Mouse (Mus musculus): Measurements from ENCODE around the gene Tnfrsf25. TPM values are rescaled to one million over a fixed set of nuclear protein-coding genes. Genes with fewer than 3 reads are reported as not detected.

Tnfrsf25 gene
- polyA plus RNA-seq, 1 experiment: 0.95 TPM

DNA sequence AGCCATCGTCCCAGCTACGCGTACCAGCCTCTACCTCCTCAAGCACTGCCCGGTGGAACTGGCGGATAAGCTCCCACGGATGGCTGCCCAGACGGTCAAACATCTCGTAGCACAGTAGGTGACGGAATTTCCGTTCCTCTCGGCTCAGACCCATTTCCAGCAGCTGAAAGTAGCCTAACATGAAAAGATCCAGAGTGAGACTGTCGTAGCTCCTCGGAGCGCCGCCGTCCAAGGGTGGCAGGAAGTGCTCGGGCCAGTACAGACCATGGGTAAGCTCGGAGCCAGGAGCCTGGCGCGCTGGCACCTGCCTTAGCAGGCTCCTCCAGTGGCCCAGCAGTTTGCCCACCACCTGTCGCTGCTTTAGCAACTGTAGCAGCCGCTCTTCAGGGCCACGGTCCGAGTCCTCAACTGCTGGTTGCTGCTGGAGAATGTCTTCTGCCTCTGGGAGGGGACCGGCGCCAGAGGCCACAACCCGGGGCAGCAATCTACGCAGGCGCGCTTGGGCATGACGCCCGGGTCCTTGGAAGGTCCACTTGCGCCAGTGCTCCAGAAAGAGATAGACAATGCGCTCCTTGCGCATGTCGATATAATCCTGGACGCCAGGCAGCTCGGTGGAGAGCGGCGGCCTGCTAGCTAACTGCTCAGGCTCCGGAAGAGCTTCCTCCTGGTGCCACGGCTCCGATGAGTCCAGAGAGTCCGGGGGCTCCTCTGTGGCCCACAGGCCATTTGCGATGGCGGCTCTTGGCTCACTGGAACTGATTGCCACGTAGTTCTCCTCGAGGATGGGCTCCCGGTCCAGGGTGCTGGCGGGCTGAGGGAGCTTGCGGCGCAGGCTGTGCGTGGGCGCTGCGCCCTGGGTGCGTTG lies 9.7 kb downstream of the Tnfrsf25 start:
- Histone ChIP-seq H3K4me3 (ENCODE audit: insufficient read depth, poor library complexity, severe bottlenecking) (no peak overlapping the region), H3K36me3 (ENCODE audit: control insufficient read depth, insufficient read depth) (no peaks in the 10 kb centered on the region), H3K79me3 (ENCODE audit: low read depth) (no peaks in the 10 kb centered on the region), H3K27me3 (ENCODE audit: control insufficient read depth, insufficient read depth, insufficient read length) (peaks cover 41% of the 10 kb centered on the region), H3K79me2 (ENCODE audit: control insufficient read depth, insufficient read depth) (no peaks in the 10 kb centered on the region), H3ac (ENCODE audit: control insufficient read depth, insufficient read length, low read depth) (no peak overlapping the region)
- TF ChIP-seq CEBPB (IDR thresholded peaks at IDR 0.05; ENCODE audit: low read depth): no peak
- TF ChIP-seq MYOG (IDR thresholded peaks at IDR 0.05; ENCODE audit: control insufficient read depth, extremely low read depth, insufficient read length): no peak
- no peak for TF ChIP-seq MAX (IDR thresholded peaks at IDR 0.05)
- no peak for TF ChIP-seq USF1 (IDR thresholded peaks at IDR 0.05; ENCODE audit: low read depth)
- no peak for TF ChIP-seq CTCF (IDR thresholded peaks at IDR 0.05; ENCODE audit: control insufficient read depth, insufficient read depth, insufficient read length)
- no peak for TF ChIP-seq MYOD1 (IDR thresholded peaks at IDR 0.05; ENCODE audit: control insufficient read depth, insufficient read length, low read depth)
- no peak for TF ChIP-seq FOSL1 (IDR thresholded peaks at IDR 0.05; ENCODE audit: insufficient read depth, low read length, poor library complexity, severe bottlenecking)

DNA sequence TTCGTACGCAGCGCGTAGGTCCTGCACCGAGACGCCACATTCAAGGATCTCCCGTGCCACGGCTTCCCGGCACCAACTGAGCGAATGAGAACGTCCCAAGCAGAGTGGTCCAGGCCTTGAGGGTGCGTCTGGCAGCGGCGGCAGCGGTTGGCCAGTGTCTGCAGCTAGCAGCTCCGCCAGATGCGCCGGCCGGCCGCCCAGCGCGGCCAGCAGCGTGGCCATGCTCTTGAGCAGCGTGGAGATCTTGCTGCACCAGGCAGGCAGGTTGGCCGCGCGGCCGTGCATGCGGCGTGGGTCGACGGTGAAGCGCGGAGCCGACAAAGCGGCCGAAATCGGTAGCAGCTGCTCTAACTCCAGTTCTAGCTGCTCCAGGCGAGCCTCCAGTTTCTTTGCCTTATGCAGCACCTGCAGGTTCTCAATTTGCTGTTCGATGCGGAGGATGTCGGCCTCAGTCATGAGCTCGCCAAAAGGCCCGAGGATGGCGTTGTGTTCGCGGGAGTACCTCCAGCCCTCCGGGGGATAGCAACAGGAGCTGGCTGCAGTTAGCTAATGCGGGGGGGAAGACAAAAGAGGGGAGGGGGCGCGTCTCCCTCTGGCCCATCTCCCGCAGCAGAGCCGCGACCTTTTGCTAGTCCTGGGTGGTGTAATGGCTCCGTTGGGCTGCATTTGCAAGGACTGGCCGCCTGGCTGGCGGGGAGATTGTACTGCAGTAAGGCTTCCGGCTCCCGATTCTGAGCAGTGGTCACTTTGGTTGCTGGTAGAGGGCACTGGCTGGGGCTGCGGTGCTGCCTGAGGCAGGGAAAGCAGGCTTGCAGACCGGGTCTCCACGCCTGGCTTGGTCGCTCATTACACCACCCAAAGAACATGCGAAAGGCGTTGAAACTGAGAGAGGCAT lies 10.5 kb downstream of the Tnfrsf25 start:
- Histone ChIP-seq H3K27me3 (ENCODE audit: control insufficient read depth, insufficient read depth, insufficient read length) (peaks cover 41% of the 10 kb centered on the region), H3K36me3 (ENCODE audit: control insufficient read depth, insufficient read depth) (no peaks in the 10 kb centered on the region), H3K79me2 (ENCODE audit: control insufficient read depth, insufficient read depth) (no peaks in the 10 kb centered on the region), H3K4me3 (ENCODE audit: insufficient read depth, poor library complexity, severe bottlenecking) (no peak overlapping the region), H3K79me3 (ENCODE audit: low read depth) (no peaks in the 10 kb centered on the region), H3ac (ENCODE audit: control insufficient read depth, insufficient read length, low read depth) (no peak overlapping the region)
- TF ChIP-seq MYOG (IDR thresholded peaks at IDR 0.05; ENCODE audit: control insufficient read depth, extremely low read depth, insufficient read length) (no peak), MAX (IDR thresholded peaks at IDR 0.05) (no peak), USF1 (IDR thresholded peaks at IDR 0.05; ENCODE audit: low read depth) (no peak), CEBPB (IDR thresholded peaks at IDR 0.05; ENCODE audit: low read depth) (no peak), MYOD1 (IDR thresholded peaks at IDR 0.05; ENCODE audit: control insufficient read depth, insufficient read length, low read depth) (no peak), CTCF (IDR thresholded peaks at IDR 0.05; ENCODE audit: control insufficient read depth, insufficient read depth, insufficient read length) (no peak), FOSL1 (IDR thresholded peaks at IDR 0.05; ENCODE audit: insufficient read depth, low read length, poor library complexity, severe bottlenecking) (no peak)

DNA sequence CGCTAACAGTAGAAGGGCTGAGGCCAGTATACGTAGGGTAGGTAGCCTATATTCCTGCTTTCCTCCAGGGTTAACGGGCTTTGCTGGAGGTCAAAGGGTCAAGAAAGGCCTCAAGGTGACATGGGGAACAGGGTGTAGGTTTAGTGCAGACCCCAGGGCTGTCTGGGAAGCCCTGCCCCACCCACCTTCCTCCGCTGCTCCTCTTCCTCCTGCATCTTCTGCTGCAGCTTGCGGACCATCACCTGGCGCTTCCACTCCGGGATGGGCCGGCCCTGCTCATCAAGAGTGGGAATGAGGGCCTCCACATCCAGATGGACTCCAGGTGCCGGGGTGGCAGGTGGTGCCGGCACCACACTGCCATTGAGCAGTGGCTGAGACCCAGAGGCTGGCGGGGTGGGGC lies 12.2 kb downstream of the Tnfrsf25 start:
- no peak for TF ChIP-seq MAX (IDR thresholded peaks at IDR 0.05)
- TF ChIP-seq USF1 (IDR thresholded peaks at IDR 0.05; ENCODE audit: low read depth): no peak
- no peak for TF ChIP-seq MYOD1 (IDR thresholded peaks at IDR 0.05; ENCODE audit: control insufficient read depth, insufficient read length, low read depth)
- TF ChIP-seq CTCF (IDR thresholded peaks at IDR 0.05; ENCODE audit: control insufficient read depth, insufficient read depth, insufficient read length): no peak
- no peak for TF ChIP-seq CEBPB (IDR thresholded peaks at IDR 0.05; ENCODE audit: low read depth)
- TF ChIP-seq FOSL1 (IDR thresholded peaks at IDR 0.05; ENCODE audit: insufficient read depth, low read length, poor library complexity, severe bottlenecking): no peak
- H3K27me3 ChIP-seq (ENCODE audit: control insufficient read depth, insufficient read depth, insufficient read length): peaks cover 54% of the 10 kb centered on the region

DNA sequence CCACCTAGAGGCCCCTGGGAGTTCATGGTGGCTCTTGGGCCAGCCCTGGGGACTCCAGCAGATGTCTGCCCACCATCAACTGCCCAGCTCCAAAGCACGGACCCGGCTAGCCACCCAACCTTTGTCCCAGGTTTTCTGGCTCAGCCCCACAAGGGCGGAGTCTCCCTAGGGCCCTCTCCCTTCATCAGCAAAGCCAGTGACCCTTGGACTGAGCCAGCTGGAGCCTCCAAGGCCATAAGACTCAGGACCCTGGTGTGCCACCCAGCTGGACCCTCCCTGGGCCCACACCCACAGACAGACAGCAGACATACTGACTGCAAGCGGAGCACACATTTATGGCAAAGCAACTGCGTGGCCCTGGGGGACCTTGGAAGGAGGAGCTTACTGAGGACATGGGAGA lies 13.1 kb downstream of the Tnfrsf25 start:
- Histone ChIP-seq H3K79me2 (ENCODE audit: control insufficient read depth, insufficient read depth) (no peaks in the 10 kb centered on the region), H3K79me3 (ENCODE audit: low read depth) (no peaks in the 10 kb centered on the region), H3K4me3 (ENCODE audit: insufficient read depth, poor library complexity, severe bottlenecking) (no peak overlapping the region), H3K27me3 (ENCODE audit: control insufficient read depth, insufficient read depth, insufficient read length) (peaks cover 55% of the 10 kb centered on the region), H3K36me3 (ENCODE audit: control insufficient read depth, insufficient read depth) (no peaks in the 10 kb centered on the region), H3ac (ENCODE audit: control insufficient read depth, insufficient read length, low read depth) (no peak overlapping the region)
- TF ChIP-seq CTCF (IDR thresholded peaks at IDR 0.05; ENCODE audit: control insufficient read depth, insufficient read depth, insufficient read length): no peak
- TF ChIP-seq USF1 (IDR thresholded peaks at IDR 0.05; ENCODE audit: low read depth): no peak
- TF ChIP-seq CEBPB (IDR thresholded peaks at IDR 0.05; ENCODE audit: low read depth): no peak
- no peak for TF ChIP-seq MAX (IDR thresholded peaks at IDR 0.05)
- TF ChIP-seq MYOG (IDR thresholded peaks at IDR 0.05; ENCODE audit: control insufficient read depth, extremely low read depth, insufficient read length): no peak
- TF ChIP-seq MYOD1 (IDR thresholded peaks at IDR 0.05; ENCODE audit: control insufficient read depth, insufficient read length, low read depth): no peak
- TF ChIP-seq FOSL1 (IDR thresholded peaks at IDR 0.05; ENCODE audit: insufficient read depth, low read length, poor library complexity, severe bottlenecking): no peak

More for the DNA sequence above, 12.2 kb downstream of the Tnfrsf25 start:
- no peaks in the 10 kb centered on the region for H3K79me2 ChIP-seq (ENCODE audit: control insufficient read depth, insufficient read depth)
- H3K4me3 ChIP-seq (ENCODE audit: insufficient read depth, poor library complexity, severe bottlenecking): no peak overlapping the region
- no peak overlapping the region for H3ac ChIP-seq (ENCODE audit: control insufficient read depth, insufficient read length, low read depth)
- no peaks in the 10 kb centered on the region for H3K36me3 ChIP-seq (ENCODE audit: control insufficient read depth, insufficient read depth)
- no peaks in the 10 kb centered on the region for H3K79me3 ChIP-seq (ENCODE audit: low read depth)

DNA sequence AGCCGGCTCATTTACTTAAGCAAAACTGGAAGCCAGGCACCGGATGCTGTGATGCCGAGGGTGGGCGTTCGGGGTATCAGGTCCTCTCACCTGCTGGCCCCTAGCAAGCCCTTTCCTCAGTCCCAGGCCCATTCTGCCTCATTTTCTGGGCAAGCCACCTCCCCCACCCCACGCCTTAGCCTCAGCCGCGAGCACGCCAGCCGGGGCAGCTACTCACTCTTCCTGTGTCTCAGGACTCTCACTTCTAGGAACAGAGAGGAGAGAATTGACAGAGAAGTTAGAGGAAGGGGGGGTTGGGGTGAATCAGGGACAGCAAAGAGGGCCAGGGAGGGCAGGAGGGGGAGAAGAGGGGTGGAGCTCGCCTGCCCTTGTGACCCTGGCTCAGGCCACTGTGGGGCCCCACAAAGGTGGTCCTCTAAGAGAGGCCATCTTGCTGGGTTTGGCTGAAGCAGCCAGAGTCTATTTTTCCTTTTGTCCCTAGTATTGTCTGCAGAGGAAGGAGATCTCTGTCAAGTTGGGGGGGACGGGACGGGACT lies 13.7 kb downstream of the Tnfrsf25 start:
- Histone ChIP-seq H3K79me3 (ENCODE audit: low read depth) (no peaks in the 10 kb centered on the region), H3K27me3 (ENCODE audit: control insufficient read depth, insufficient read depth, insufficient read length) (peaks cover 51% of the 10 kb centered on the region), H3ac (ENCODE audit: control insufficient read depth, insufficient read length, low read depth) (no peak overlapping the region), H3K4me3 (ENCODE audit: insufficient read depth, poor library complexity, severe bottlenecking) (no peak overlapping the region), H3K79me2 (ENCODE audit: control insufficient read depth, insufficient read depth) (no peaks in the 10 kb centered on the region), H3K36me3 (ENCODE audit: control insufficient read depth, insufficient read depth) (no peaks in the 10 kb centered on the region)
- TF ChIP-seq FOSL1 (IDR thresholded peaks at IDR 0.05; ENCODE audit: insufficient read depth, low read length, poor library complexity, severe bottlenecking) (no peak), CTCF (IDR thresholded peaks at IDR 0.05; ENCODE audit: control insufficient read depth, insufficient read depth, insufficient read length) (no peak), MYOD1 (IDR thresholded peaks at IDR 0.05; ENCODE audit: control insufficient read depth, insufficient read length, low read depth) (no peak), MYOG (IDR thresholded peaks at IDR 0.05; ENCODE audit: control insufficient read depth, extremely low read depth, insufficient read length) (no peak)

Data from C2C12 (cell line).